9 mouse cellular contexts compared by ENCODE assay signal in the genomic region with DNA sequence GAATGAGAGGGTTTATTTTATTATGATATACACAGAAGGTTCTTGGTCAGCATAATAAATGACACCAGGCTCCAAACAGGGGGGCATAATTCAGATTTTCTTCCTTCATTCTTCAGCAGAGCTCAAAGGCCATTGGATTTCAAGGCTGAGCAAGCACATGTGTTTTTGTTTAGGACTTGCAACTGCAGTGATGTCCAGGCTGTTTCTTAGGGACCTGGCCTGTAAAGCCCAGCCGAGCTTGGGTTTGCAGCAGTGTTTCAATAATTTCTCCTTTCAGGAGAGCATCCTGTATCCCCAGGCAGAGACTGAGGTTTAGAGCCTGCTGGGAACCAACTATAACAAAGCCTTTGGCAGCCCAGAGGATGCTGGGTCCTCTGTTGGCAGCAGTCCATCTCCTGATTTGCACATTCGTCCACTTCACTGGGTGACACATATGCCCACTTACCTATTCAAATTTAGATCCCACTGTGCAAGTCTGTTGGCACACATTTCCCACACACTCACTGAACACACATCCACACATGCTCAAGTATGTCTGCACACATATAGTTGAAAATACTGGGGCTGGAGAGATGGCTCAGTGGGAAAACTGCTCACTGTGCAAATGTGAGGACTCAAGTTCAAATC.
DNase-seq lines count a peak whose midpoint lies in the region; ATAC-seq lines count a peak whose summit lies in the region.
"Had no signal": no experiment of that assay in that cellular context is flagged by ENCODE, and none has a peak within 500 bp of the region (broad histone marks: within the 10 kb centered on the region; RNA-seq: fewer than 3 reads in every experiment).

No protein-coding gene starts in this region.

- H3K27ac ChIP-seq in hindbrain, embryonic 12.5 days, result peak overlapping the region; percentile 68; the same call in 1 of the 2 replicates
- no peak overlapping the region for H3K27ac ChIP-seq in hindbrain, embryonic 11.5 days (ENCODE audit: low read depth, low read length)
- H3K27ac ChIP-seq in embryonic facial prominence, embryonic 11.5 days (replicated peaks; ENCODE audit: low read depth, low read length), result no peak overlapping the region
- H3K27ac ChIP-seq in limb, embryonic 11.5 days (replicated peaks; ENCODE audit: low read depth, low read length), result no peak overlapping the region
- H3K27ac ChIP-seq: liver, embryonic 14.5 days had no signal

- no peak overlapping the region for H3K9ac ChIP-seq in hindbrain, embryonic 12.5 days
- no peak overlapping the region for H3K9ac ChIP-seq in hindbrain, embryonic 11.5 days (ENCODE audit: low read depth, low read length)
- no peak overlapping the region for H3K9ac ChIP-seq in embryonic facial prominence, embryonic 11.5 days (replicated peaks; ENCODE audit: low read length)
- no peak overlapping the region for H3K9ac ChIP-seq in limb, embryonic 11.5 days (ENCODE audit: low read length)
- H3K9ac ChIP-seq: liver, embryonic 14.5 days had no signal

- WGBS in hindbrain, embryonic 12.5 days, result 39% methylated on average over 2 of the region's 2 CpGs
- WGBS in hindbrain, embryonic 11.5 days, result 51% methylated on average over 2 of the region's 2 CpGs
- 48% methylated on average over 2 of the region's 2 CpGs for WGBS in embryonic facial prominence, embryonic 11.5 days
- 33% methylated on average over 2 of the region's 2 CpGs for whole genome bisulfite sequencing in limb, embryonic 11.5 days

- DNase-seq in hindbrain, embryonic 11.5 days (ENCODE audit: low spot score), result no peak
- DNase-seq in 3T3-L1 (ENCODE audit: low read depth, low spot score) (peak; percentile 8), adipocyte (ENCODE audit: low spot score) (no peak)
- DNase-seq in embryonic facial prominence, embryonic 11.5 days (ENCODE audit: low spot score), result peak; percentile 70
- DNase-seq in limb, embryonic 11.5 days (ENCODE audit: low spot score), result peak; percentile 47
- no peak for DNase-seq in urinary bladder, postnatal 4 days (ENCODE audit: low spot score in 2 of 2)
- no peak for DNase-seq in kidney, postnatal 4 days

- no peaks in the 10 kb centered on the region for H3K36me3 ChIP-seq in hindbrain, embryonic 12.5 days
- H3K36me3 ChIP-seq in hindbrain, embryonic 11.5 days (ENCODE audit: control insufficient read depth, insufficient read depth, low read length), result no peaks in the 10 kb centered on the region
- no peaks in the 10 kb centered on the region for H3K36me3 ChIP-seq in embryonic facial prominence, embryonic 11.5 days (replicated peaks; ENCODE audit: control insufficient read depth, insufficient read depth, low read depth, low read length)
- no peaks in the 10 kb centered on the region for H3K36me3 ChIP-seq in limb, embryonic 11.5 days (ENCODE audit: control insufficient read depth, insufficient read depth, low read length)

- peaks cover 10% of the 10 kb centered on the region for H3K4me1 ChIP-seq in hindbrain, embryonic 12.5 days
- no peaks in the 10 kb centered on the region for H3K4me1 ChIP-seq in hindbrain, embryonic 11.5 days (replicated peaks; ENCODE audit: control insufficient read depth, insufficient read depth, low read length)
- no peaks in the 10 kb centered on the region for H3K4me1 ChIP-seq in embryonic facial prominence, embryonic 11.5 days (ENCODE audit: control insufficient read depth, insufficient read depth, low read length)
- H3K4me1 ChIP-seq in limb, embryonic 11.5 days (ENCODE audit: control insufficient read depth, insufficient read depth, low read length), result no peaks in the 10 kb centered on the region

- no peaks in the 10 kb centered on the region for H3K27me3 ChIP-seq in hindbrain, embryonic 12.5 days
- H3K27me3 ChIP-seq in hindbrain, embryonic 11.5 days (ENCODE audit: control insufficient read depth, insufficient read depth, low read length), result no peaks in the 10 kb centered on the region
- H3K27me3 ChIP-seq in embryonic facial prominence, embryonic 11.5 days (ENCODE audit: control insufficient read depth, insufficient read depth, low read length), result no peaks in the 10 kb centered on the region
- no peaks in the 10 kb centered on the region for H3K27me3 ChIP-seq in limb, embryonic 11.5 days (ENCODE audit: control insufficient read depth, insufficient read depth, low read length)

- 0 out of 2 replicates have a peak, but pooled peaks have one; percentile 42 for ATAC-seq in hindbrain, embryonic 12.5 days (ENCODE audit: low FRiP score)
- no peak for ATAC-seq in hindbrain, embryonic 11.5 days (ENCODE audit: low FRiP score)
- ATAC-seq in embryonic facial prominence, embryonic 11.5 days (replicated peaks; ENCODE audit: insufficient number of reproducible peaks, low FRiP score, low TSS enrichment, low read depth), result no peak
- peak; percentile 54; the same call in 1 of the 2 replicates for ATAC-seq in limb, embryonic 11.5 days (ENCODE audit: insufficient number of reproducible peaks, low FRiP score, low TSS enrichment, low read depth)

- no peak overlapping the region for H3K4me2 ChIP-seq in hindbrain, embryonic 12.5 days (replicated peaks)
- H3K4me2 ChIP-seq in hindbrain, embryonic 11.5 days (replicated peaks; ENCODE audit: low read depth, low read length), result no peak overlapping the region
- no peak overlapping the region for H3K4me2 ChIP-seq in embryonic facial prominence, embryonic 11.5 days (ENCODE audit: low read depth, low read length)
- H3K4me2 ChIP-seq in limb, embryonic 11.5 days (ENCODE audit: low read depth, severe bottlenecking), result no peak overlapping the region

- no peak overlapping the region for H3K4me3 ChIP-seq in hindbrain, embryonic 12.5 days
- no peak overlapping the region for H3K4me3 ChIP-seq in hindbrain, embryonic 11.5 days (ENCODE audit: low read depth, low read length)
- no peak overlapping the region for H3K4me3 ChIP-seq in embryonic facial prominence, embryonic 11.5 days (ENCODE audit: low read depth, low read length)
- no peak overlapping the region for H3K4me3 ChIP-seq in limb, embryonic 11.5 days (ENCODE audit: low read depth, low read length)

- no peaks in the 10 kb centered on the region for H3K9me3 ChIP-seq in hindbrain, embryonic 12.5 days (replicated peaks)
- H3K9me3 ChIP-seq in hindbrain, embryonic 11.5 days (ENCODE audit: control insufficient read depth, low read length), result no peaks in the 10 kb centered on the region
- H3K9me3 ChIP-seq in embryonic facial prominence, embryonic 11.5 days (replicated peaks; ENCODE audit: control insufficient read depth, low read length), result no peaks in the 10 kb centered on the region
- no peaks in the 10 kb centered on the region for H3K9me3 ChIP-seq in limb, embryonic 11.5 days (ENCODE audit: control insufficient read depth, low read length)

Comparison
In these comparisons a context has a peak if more than half of its experiments do, and no peak if none do; other contexts are left out.
1. ATAC-seq: peak in hindbrain, embryonic 12.5 days (single experiment) and limb, embryonic 11.5 days (single experiment); none in hindbrain, embryonic 11.5 days (single experiment) and embryonic facial prominence, embryonic 11.5 days (single experiment).
2. DNase-seq: peak in 3T3-L1 (single experiment), embryonic facial prominence, embryonic 11.5 days (single experiment) and limb, embryonic 11.5 days (single experiment); none in hindbrain, embryonic 11.5 days (single experiment), adipocyte (single experiment), urinary bladder, postnatal 4 days (0 of 2) and kidney, postnatal 4 days (0 of 2).